Mouse (Mus musculus) C2C12 (cell line): ENCODE measurements around the gene Stoml2. TPM values are rescaled to one million over a fixed set of nuclear protein-coding genes. Genes with fewer than 3 reads are reported as not detected.
A peak's percentile ranks its signal among the peaks of the same experiment; 100 is the strongest.

Experiments
- H3K27me3 ChIP-seq: one replicate; pipeline ENCODE4 v1.6.1; 2011; ENCODE audit not compliant: control insufficient read depth, insufficient read depth, insufficient read length
- H3K36me3 ChIP-seq: one replicate; pipeline ENCODE4 v1.6.1; 2011; ENCODE audit not compliant: control insufficient read depth, insufficient read depth
- H3K4me3 ChIP-seq: one replicate; pipeline ENCODE4 v1.5.1; 2011; ENCODE audit warnings: mild to moderate bottlenecking, control low read depth; ENCODE audit not compliant: poor library complexity, insufficient read depth, severe bottlenecking
- H3K79me2 ChIP-seq: one replicate; pipeline ENCODE4 v1.6.1; 2011; ENCODE audit not compliant: control insufficient read depth, insufficient read depth
- H3K79me3 ChIP-seq: one replicate; pipeline ENCODE4 v1.6.1; 2011; ENCODE audit warnings: low read depth, control low read depth
- H3ac ChIP-seq: one replicate; pipeline ENCODE3; 2011; ENCODE audit warnings: low read depth; ENCODE audit not compliant: control insufficient read depth, insufficient read length
- CEBPB ChIP-seq: IDR thresholded peaks from one replicate; pipeline ENCODE4 v1.6.1; 2011; ENCODE audit warnings: low read depth, mild to moderate bottlenecking, control low read depth, moderate library complexity
- CTCF ChIP-seq: IDR thresholded peaks from one replicate; pipeline ENCODE4 v1.5.1; 2011; ENCODE audit not compliant: control insufficient read depth, insufficient read depth, insufficient read length
- FOSL1 ChIP-seq: IDR thresholded peaks from one replicate; pipeline ENCODE4 v1.8.0; 2011; ENCODE audit warnings: mild to moderate bottlenecking, low read length; ENCODE audit not compliant: poor library complexity, insufficient read depth, severe bottlenecking
- MAX ChIP-seq: IDR thresholded peaks from one replicate; pipeline ENCODE4 v1.6.1; 2011; ENCODE audit warnings: mild to moderate bottlenecking, control low read depth
- MYOD1 ChIP-seq: IDR thresholded peaks from one replicate; pipeline ENCODE4 v1.6.1; 2011; ENCODE audit warnings: low read depth; ENCODE audit not compliant: control insufficient read depth, insufficient read length
- MYOG ChIP-seq: IDR thresholded peaks from one replicate; pipeline ENCODE4 v1.6.1; 2011; ENCODE audit not compliant: control insufficient read depth, insufficient read length; ENCODE audit errors: extremely low read depth
- USF1 ChIP-seq: IDR thresholded peaks from one replicate; pipeline ENCODE4 v1.6.1; 2011; ENCODE audit warnings: low read depth, mild to moderate bottlenecking, control low read depth, moderate library complexity
- polyA plus RNA-seq: library from polyadenylated mRNA; unstranded; fragments of >200 nt; fragmentation: generic; extraction: Trizol; gene quantifications from one replicate; pipeline ENCODE4 v1.2.1, GENCODE M21; 2012; ENCODE audit warnings: missing spikeins

Stoml2 gene
- polyA plus RNA-seq, 1 experiment, result 133 TPM

DNA sequence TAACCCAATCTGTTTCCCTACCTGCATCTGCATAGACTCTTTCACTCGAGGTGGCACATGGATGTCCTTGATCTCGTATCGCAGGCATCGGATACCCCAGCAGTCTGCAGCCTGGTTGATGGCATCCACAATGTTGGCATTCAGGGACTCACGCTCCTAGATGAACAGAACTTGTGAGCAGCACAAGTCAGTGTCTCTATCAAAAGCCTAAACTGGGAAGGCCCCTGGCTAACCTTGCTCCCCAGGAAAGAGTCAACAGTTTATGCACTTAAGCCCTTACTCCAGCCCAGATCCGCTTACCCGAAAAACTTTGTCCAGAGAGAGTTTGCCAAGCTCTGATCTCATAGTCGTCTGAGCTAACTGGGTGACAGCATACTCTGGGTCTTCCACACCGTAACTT is 1.8 kb downstream of the Stoml2 start:
- Histone ChIP-seq H3K4me3 (no peak overlapping the region), H3ac (no peak overlapping the region), H3K36me3 (peaks cover 22% of the 10 kb centered on the region), H3K79me2 (peaks cover 18% of the 10 kb centered on the region), H3K79me3 (no peaks in the 10 kb centered on the region), H3K27me3 (no peaks in the 10 kb centered on the region)
- TF ChIP-seq CTCF (no peak), MYOD1 (no peak)

DNA sequence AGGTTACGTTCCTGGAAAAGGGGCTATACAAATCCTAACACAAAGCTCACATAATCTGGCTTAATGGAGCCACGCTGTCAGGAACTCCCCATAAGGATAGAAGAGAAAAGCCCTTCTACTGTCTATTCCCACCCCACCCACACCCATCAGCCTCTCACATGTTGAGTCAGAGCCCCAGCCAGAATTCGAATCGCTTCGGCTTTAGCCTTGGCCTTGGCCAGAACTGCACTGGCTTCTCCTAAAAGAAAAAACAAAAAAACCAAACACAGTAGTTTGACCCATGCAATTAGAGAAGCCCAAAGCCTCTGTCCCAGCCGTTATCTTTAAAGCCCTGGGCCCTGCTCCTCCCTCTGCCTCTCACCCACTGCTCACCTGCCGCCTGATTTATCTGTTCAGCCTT is 2.4 kb downstream of the Stoml2 start:
- peaks cover 18% of the 10 kb centered on the region for H3K79me2 ChIP-seq
- no peaks in the 10 kb centered on the region for H3K27me3 ChIP-seq
- no peak overlapping the region for H3ac ChIP-seq
- no peak for TF ChIP-seq MYOD1
- H3K79me3 ChIP-seq, result no peaks in the 10 kb centered on the region
- H3K36me3 ChIP-seq, result peaks cover 22% of the 10 kb centered on the region
- H3K4me3 ChIP-seq, result no peak overlapping the region

DNA sequence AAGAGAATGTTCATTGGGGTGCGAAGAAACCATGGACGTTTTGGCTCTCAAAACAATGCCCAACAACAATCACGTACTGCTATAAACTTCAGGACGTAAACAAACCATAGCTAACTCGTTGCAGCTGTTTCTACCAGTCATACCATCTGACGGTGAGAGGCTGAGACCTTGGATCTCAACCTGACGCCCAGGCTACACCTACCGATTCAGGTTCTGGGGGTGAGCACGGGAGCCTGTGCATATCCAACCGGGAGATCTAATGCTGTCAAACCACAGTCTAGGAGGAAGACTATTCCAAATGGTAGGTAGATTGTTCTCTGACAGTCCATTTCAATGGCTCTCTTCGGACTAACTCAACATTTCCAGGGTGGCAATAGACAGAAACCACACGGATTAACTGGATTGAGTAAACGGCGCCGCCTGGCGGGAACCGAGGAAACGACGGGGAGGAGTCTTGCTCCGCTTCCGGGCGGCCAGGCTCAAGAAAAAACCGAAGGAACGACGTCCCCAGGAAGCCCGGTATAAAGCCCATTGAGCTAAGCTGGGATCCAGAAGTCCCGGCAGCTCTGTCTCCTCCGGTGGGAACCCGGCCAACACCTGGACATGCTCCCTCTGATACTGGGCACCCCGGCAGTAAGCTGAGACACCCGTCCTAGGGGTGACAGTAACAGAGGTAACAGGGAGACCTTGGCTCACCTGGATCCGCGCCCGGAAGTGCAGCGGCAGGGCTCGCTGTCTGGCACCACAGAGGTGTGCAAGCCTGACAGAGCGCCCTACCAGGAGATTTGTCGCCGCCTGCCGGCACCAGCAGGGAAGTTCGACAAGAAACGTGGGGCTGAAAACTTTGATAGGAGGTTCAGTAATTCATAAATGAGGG is 6.2 kb downstream of the Stoml2 start, which contains the start of gene Pigo:
TSS of gene Pigo (minus strand) at position 736 of the 877 bp plus-strand sequence.
- Histone ChIP-seq H3K27me3 (no peaks in the 10 kb centered on the region), H3K36me3 (peaks cover 22% of the 10 kb centered on the region), H3K4me3 (peak within 1 kb of the TSS; percentile 29), H3K79me2 (peaks cover 9% of the 10 kb centered on the region), H3K79me3 (no peaks in the 10 kb centered on the region), H3ac (peak within 1 kb of the TSS; percentile 44)
- TF ChIP-seq CTCF (peak; percentile 88), MYOD1 (no peak), MYOG (no peak)

- Histone ChIP-seq H3ac (no peak overlapping the region), H3K79me2 (peaks cover 3% of the 10 kb centered on the region), H3K27me3 (no peaks in the 10 kb centered on the region), H3K4me3 (no peak overlapping the region), H3K79me3 (no peaks in the 10 kb centered on the region), H3K36me3 (peaks cover 22% of the 10 kb centered on the region)
- TF ChIP-seq CEBPB (no peak), MAX (no peak), USF1 (no peak), FOSL1 (no peak), CTCF (no peak), MYOD1 (no peak), MYOG (no peak)
Observed at GRCm38 (mm10) chr4:43024673-43025072, 6.8 kb downstream of the Stoml2 start.

DNA sequence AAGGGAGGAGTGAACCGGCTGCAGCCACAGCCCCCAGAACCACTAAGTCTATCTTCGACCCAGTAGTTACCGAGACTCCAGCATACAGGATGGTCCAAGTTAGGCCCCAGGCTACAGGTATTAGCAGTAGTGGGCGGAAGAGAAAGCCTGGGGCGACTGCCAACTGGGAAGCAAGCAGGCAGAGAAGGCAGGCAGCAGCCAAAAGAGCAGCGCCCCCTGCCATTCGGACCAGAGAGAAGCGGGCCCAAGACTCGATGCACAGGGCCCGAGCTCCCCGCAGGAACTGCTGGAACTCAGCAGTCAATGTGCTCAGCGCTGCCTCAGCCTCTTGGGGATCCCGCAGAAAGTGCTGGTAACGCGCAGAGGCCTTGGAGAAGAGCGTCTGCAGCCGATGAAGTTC is 10.2 kb downstream of the Stoml2 start:
- TF ChIP-seq MAX, result no peak
- no peak for TF ChIP-seq CEBPB
- TF ChIP-seq MYOD1, result no peak
- TF ChIP-seq USF1, result no peak
- TF ChIP-seq MYOG, result no peak
- TF ChIP-seq CTCF, result no peak
- no peak for TF ChIP-seq FOSL1

DNA sequence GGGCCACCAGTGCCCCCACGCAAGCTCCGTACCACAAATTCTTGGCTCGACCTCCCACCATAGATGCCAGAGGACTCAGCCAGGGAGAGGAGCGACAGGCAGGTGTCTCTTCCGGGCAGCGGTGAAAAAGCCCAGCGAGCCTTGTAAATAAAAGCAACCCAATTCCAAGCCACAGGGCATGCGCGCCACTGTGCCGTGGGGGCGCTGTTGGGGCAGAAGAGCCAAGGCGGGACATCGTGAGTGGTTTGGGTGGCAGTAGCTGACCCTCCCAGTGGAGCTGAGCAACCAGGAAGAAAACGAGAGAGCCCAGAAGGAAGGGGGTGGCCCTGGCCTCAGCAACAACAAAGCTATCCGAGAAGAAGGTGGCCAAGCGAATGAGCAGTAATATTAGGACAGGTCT is 10.6 kb downstream of the Stoml2 start:
- Histone ChIP-seq H3K79me3 (no peaks in the 10 kb centered on the region), H3K4me3 (no peak overlapping the region), H3K36me3 (no peaks in the 10 kb centered on the region), H3ac (no peak overlapping the region), H3K27me3 (no peaks in the 10 kb centered on the region), H3K79me2 (no peaks in the 10 kb centered on the region)
- no peak for TF ChIP-seq FOSL1
- no peak for TF ChIP-seq CTCF
- TF ChIP-seq USF1, result no peak
- TF ChIP-seq MYOG, result no peak
- no peak for TF ChIP-seq MAX
- TF ChIP-seq MYOD1, result no peak
- no peak for TF ChIP-seq CEBPB

More for the DNA sequence above, 10.2 kb downstream of the Stoml2 start:
- H3K79me3 ChIP-seq, result no peaks in the 10 kb centered on the region
- no peak overlapping the region for H3ac ChIP-seq
- H3K27me3 ChIP-seq, result no peaks in the 10 kb centered on the region
- H3K36me3 ChIP-seq, result no peaks in the 10 kb centered on the region
- H3K79me2 ChIP-seq, result no peaks in the 10 kb centered on the region
- no peak overlapping the region for H3K4me3 ChIP-seq
